Mouse (Mus musculus) forebrain, postnatal 0 days (tissue): ENCODE measurements around the gene Ffar3. TPM values are rescaled to one million over a fixed set of nuclear protein-coding genes. Genes with fewer than 3 reads are reported as not detected.

Source experiments
- ATAC-seq: fragments of 200-750 bp; cut with Nextera tagmentation; 2 replicates; pipeline ENCODE4 v1.8.0; 2017; ENCODE audit warnings: mild to moderate bottlenecking, moderate library complexity
- DNase-seq: peaks from one replicate; pipeline ENCODE4 v3.0.0-alpha.2; 2015
- H3K27ac ChIP-seq: fragments of 300-500 bp; sonication (generic); 2 replicates; pipeline ENCODE4 v1.5.1; 2014; ENCODE audit warnings: low read depth, mild to moderate bottlenecking, antibody characterized with exemption, low read length, moderate library complexity, mixed read lengths
- H3K27me3 ChIP-seq: fragments of 300-500 bp; sonication (generic); 2 replicates; pipeline ENCODE4 v1.6.1; 2014; ENCODE audit warnings: mild to moderate bottlenecking, low read length, mixed read lengths; ENCODE audit not compliant: insufficient read depth
- H3K36me3 ChIP-seq: fragments of 300-500 bp; sonication (generic); 2 replicates; pipeline ENCODE4 v1.6.1; 2014; ENCODE audit warnings: mild to moderate bottlenecking, moderate library complexity; ENCODE audit not compliant: insufficient read depth
- H3K4me1 ChIP-seq: fragments of 300-500 bp; sonication (generic); 2 replicates; pipeline ENCODE4 v1.6.1; 2014; ENCODE audit warnings: antibody characterized with exemption; ENCODE audit not compliant: insufficient read depth
- H3K4me2 ChIP-seq: fragments of 300-500 bp; sonication (generic); 2 replicates; pipeline ENCODE4 v1.6.1; 2014; ENCODE audit warnings: low read depth, mild to moderate bottlenecking, moderate library complexity
- H3K4me3 ChIP-seq: fragments of 300-500 bp; sonication (generic); 2 replicates; pipeline ENCODE4 v1.5.1; 2014; ENCODE audit warnings: low read depth, low read length, mixed read lengths
- H3K9ac ChIP-seq: fragments of 300-500 bp; sonication (generic); 2 replicates; pipeline ENCODE4 v1.6.1; 2014; ENCODE audit warnings: mild to moderate bottlenecking
- H3K9me3 ChIP-seq: fragments of 300-500 bp; sonication (generic); 2 replicates; pipeline ENCODE4 v1.6.1; 2016; ENCODE audit warnings: low read length
- CTCF ChIP-seq: sonication (generic); IDR thresholded peaks from 2 replicates; pipeline ENCODE4 v1.5.1; 2016; ENCODE audit warnings: antibody characterized with exemption, control low read depth, low read depth
- WGBS: fragments of 180-500 bp; shearing (Covaris S2); extraction: QIAGEN DNeasy Blood & Tissue Kit; methylation state at CpG from one replicate; pipeline ENCODE4 v1.1.7; 2014; 5-methylcytosine and 5-hydroxymethylcytosine counted together
- polyA plus RNA-seq: library from polyadenylated mRNA; unstranded; fragments of >200 nt; fragmentation: Nextera tagmentation; extraction: Ambion mirVana; gene quantifications from 2 replicates; pipeline ENCODE4 v1.2.1, GENCODE M21; 2015
- total RNA-seq: library from RNA; depleted of rRNA; stranded (reverse); fragments of >200 nt; gene quantifications from 2 replicates; pipeline ENCODE4 v1.2.3, GENCODE M21; 2014; rRNA removed

The Ffar3 gene
- total RNA-seq (not detected in 2 replicates), polyA plus RNA-seq (0.09 TPM in 1 of 2 replicates, not detected in the other)

DNA sequence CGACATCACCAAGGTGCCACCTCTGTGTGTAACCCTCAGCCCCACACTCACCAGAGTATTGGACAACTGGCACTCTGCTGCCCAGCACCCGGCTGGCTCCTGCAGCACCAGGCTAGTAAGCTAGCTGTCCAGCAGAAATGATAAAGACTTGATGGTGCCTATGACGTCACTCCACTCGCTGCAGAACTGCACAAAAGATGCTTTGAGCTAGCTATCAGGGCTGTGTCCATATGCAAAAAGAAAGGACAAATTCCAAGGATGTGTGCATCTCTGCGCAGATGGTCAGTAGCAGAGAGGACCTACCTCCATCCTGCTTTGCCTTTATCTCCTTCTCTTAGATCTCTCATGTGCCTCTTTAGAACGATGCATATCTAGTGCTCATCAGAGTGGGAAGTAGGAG is at the start of gene Ffar3:
Gene Ffar3 (minus strand): TSS at position 101 of the 400 bp plus-strand sequence.
- WGBS: 84% methylated on average over 6 of the region's 6 CpGs
- Histone ChIP-seq H3K4me2 (no peak within 1 kb of the TSS), H3K36me3 (no peaks in the 10 kb centered on the region), H3K4me1 (no peaks in the 10 kb centered on the region), H3K27me3 (no peaks in the 10 kb centered on the region), H3K9me3 (no peaks in the 10 kb centered on the region), H3K9ac (no peak within 1 kb of the TSS), H3K4me3 (no peak within 1 kb of the TSS), H3K27ac (no peak within 1 kb of the TSS)
- no peak for DNase-seq
- no peak for TF ChIP-seq CTCF
- ATAC-seq: no peak

GRCm38 (mm10) chr7:30904042-30904441 is 48.1 kb upstream of the Ffar3 start:
- ATAC-seq (no peak), DNase-seq (peak; percentile 27)
- Histone ChIP-seq H3K4me1 (no peaks in the 10 kb centered on the region; the same call in 1 of the 2 replicates), H3K9me3 (no peaks in the 10 kb centered on the region), H3K4me3 (no peak overlapping the region), H3K4me2 (no peak overlapping the region), H3K9ac (no peak overlapping the region), H3K36me3 (no peaks in the 10 kb centered on the region), H3K27ac (no peak overlapping the region), H3K27me3 (no peaks in the 10 kb centered on the region; the same call in 1 of the 2 replicates)
- TF ChIP-seq CTCF: peak; percentile 65
- 58% methylated on average over 4 of the region's 4 CpGs for WGBS

DNA sequence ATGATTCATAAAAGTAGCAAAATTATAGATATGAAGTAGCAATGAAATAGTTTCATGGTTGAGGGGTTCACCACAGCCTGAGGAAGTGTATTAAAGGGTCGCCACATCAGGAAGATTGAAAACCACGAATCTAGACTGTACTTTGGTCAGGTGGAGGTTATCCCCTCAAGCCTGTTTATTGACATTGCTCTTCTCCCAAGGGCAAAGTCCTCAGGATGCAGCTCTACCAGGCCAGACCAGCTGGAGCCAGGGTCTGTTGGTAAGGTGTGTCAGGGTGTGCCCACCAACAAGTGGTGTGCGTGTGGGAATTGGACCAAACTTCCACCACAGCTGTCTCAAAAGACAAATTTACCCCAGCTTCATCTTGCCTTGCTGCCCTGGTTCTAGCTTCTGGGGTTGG is 39.2 kb upstream of the Ffar3 start:
- H3K27me3 ChIP-seq: no peaks in the 10 kb centered on the region
- no peak overlapping the region for H3K9ac ChIP-seq
- H3K9me3 ChIP-seq: no peaks in the 10 kb centered on the region
- no peaks in the 10 kb centered on the region for H3K36me3 ChIP-seq
- ATAC-seq: no peak
- no peak overlapping the region for H3K4me3 ChIP-seq
- TF ChIP-seq CTCF: no peak
- WGBS: 94% methylated on average over 3 of the region's 3 CpGs
- H3K4me2 ChIP-seq: no peak overlapping the region
- H3K27ac ChIP-seq: no peak overlapping the region
- no peaks in the 10 kb centered on the region for H3K4me1 ChIP-seq
- no peak for DNase-seq

DNA sequence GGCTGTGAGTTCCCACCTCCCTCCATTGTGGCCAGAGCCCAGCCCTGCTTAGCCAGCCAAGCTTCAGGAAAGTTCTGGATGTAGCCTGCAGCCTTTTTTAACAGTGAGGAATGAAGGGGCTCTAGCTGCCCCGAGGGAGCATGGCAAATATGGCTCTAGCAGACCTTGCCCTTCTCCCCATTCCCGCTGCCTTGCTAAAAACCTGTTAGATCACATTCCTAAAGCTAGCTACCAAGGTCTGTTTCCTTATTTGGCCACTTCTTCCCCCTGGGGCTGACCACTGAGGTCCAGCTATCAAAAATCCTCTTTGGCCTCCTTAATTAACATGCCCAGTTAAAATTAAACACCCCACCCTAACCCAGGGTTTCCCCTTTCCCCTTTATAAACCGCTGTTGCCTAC is 36.5 kb upstream of the Ffar3 start:
- TF ChIP-seq CTCF: no peak
- DNase-seq (no peak), ATAC-seq (no peak)
- WGBS: 73% methylated on average over 3 of the region's 3 CpGs
- Histone ChIP-seq H3K4me3 (no peak overlapping the region), H3K36me3 (no peaks in the 10 kb centered on the region), H3K9me3 (no peaks in the 10 kb centered on the region), H3K27me3 (no peaks in the 10 kb centered on the region), H3K9ac (no peak overlapping the region), H3K27ac (no peak overlapping the region), H3K4me2 (no peak overlapping the region), H3K4me1 (no peaks in the 10 kb centered on the region)

GRCm38 (mm10) chr7:30891746-30892145 is 35.8 kb upstream of the Ffar3 start:
- no peaks in the 10 kb centered on the region for H3K4me1 ChIP-seq
- WGBS: 87% methylated on average over 9 of the region's 9 CpGs

DNA sequence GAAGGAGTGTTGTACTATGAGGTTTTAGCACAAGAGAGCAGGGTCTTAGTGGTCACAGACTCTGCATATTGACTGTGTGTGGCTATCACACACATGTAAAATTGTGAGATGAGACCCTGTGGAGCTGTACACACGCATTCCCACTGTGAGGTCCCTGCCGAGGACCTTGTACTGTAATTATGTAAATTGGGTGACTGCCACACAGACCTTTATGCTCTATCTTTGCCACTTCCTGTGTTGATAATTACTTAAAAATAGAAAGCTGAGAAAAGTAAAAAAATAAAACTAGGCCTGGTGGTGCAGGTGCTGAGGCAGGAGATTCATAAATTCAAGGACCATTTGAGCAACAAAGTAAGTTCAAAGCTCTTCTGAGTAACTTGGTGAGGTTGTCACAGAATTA is 34.7 kb upstream of the Ffar3 start:
- Histone ChIP-seq H3K4me2 (no peak overlapping the region), H3K27me3 (no peaks in the 10 kb centered on the region), H3K9me3 (no peaks in the 10 kb centered on the region), H3K36me3 (no peaks in the 10 kb centered on the region), H3K4me3 (no peak overlapping the region), H3K4me1 (no peaks in the 10 kb centered on the region), H3K9ac (no peak overlapping the region), H3K27ac (no peak overlapping the region)
- no peak for TF ChIP-seq CTCF
- ATAC-seq (no peak), DNase-seq (no peak)
- WGBS: 62% methylated on average over 2 of the region's 2 CpGs

More at GRCm38 (mm10) chr7:30891746-30892145, 35.8 kb upstream of the Ffar3 start:
- H3K9me3 ChIP-seq: no peaks in the 10 kb centered on the region
- DNase-seq (no peak), ATAC-seq (no peak)
- no peaks in the 10 kb centered on the region for H3K36me3 ChIP-seq
- H3K4me3 ChIP-seq: no peak overlapping the region
- no peak overlapping the region for H3K9ac ChIP-seq
- no peak overlapping the region for H3K4me2 ChIP-seq
- H3K27ac ChIP-seq: no peak overlapping the region
- no peak for TF ChIP-seq CTCF
- H3K27me3 ChIP-seq: no peaks in the 10 kb centered on the region

- no peaks in the 10 kb centered on the region for H3K36me3 ChIP-seq
- H3K4me3 ChIP-seq: no peak overlapping the region
- no peak for ATAC-seq
- H3K9ac ChIP-seq: no peak overlapping the region
- H3K4me2 ChIP-seq: no peak overlapping the region
- whole genome bisulfite sequencing: 82% methylated on average over 7 of the region's 7 CpGs
- H3K9me3 ChIP-seq: no peaks in the 10 kb centered on the region
- no peaks in the 10 kb centered on the region for H3K4me1 ChIP-seq
- no peak for DNase-seq
- H3K27ac ChIP-seq: no peak overlapping the region
- TF ChIP-seq CTCF: no peak
- no peaks in the 10 kb centered on the region for H3K27me3 ChIP-seq
These were observed 32.8 kb upstream of the Ffar3 start for GRCm38 (mm10) chr7:30888786-30889185.
